Mouse (Mus musculus) lung, adult 2 months (tissue): ENCODE measurements around the gene Crhr1.

Source experiments
- CTCF ChIP-seq: fragments of 200-500 bp; IDR thresholded peaks from 2 replicates; pipeline ENCODE4 v1.5.1; 2011; ENCODE audit warnings: mild to moderate bottlenecking, low read length, control low read depth; ENCODE audit not compliant: insufficient read depth
- POLR2A ChIP-seq: fragments of 200-500 bp; IDR thresholded peaks from 2 replicates; pipeline ENCODE4 v1.6.1; 2011; ENCODE audit warnings: low read depth, mild to moderate bottlenecking, control low read depth, low read length, borderline replicate concordance; ENCODE audit errors: extremely low read depth

- TF ChIP-seq POLR2A (no peak), CTCF (no peak)
These were observed 36.1 kb upstream of the Crhr1 start for GRCm38 (mm10) chr11:104096536-104096935.
